Mouse (Mus musculus): ENCODE measurements around the gene Arxes2.

The Arxes2 gene

GRCm38 (mm10) chrX:136032799-136033763 is 39.5 kb downstream of the Arxes2 start, which contains the start of gene Arxes1:
Gene Arxes1 (plus strand): TSS chrX:136033367.
- DNase-seq, result peak; percentile 64

GRCm38 (mm10) chrX:136043726-136044125 is 50.1 kb downstream of the Arxes2 start:
- no peak for DNase-seq
